Mouse (Mus musculus): Measurements from ENCODE around the gene Ttl. TPM values are rescaled to one million over a fixed set of nuclear protein-coding genes. Genes with fewer than 3 reads are reported as not detected.
A peak's percentile ranks its signal among the peaks of the same experiment; 100 is the strongest.

Gene Ttl
- polyA plus RNA-seq, 1 experiment from 2014 or later, result 11.5 TPM

DNA sequence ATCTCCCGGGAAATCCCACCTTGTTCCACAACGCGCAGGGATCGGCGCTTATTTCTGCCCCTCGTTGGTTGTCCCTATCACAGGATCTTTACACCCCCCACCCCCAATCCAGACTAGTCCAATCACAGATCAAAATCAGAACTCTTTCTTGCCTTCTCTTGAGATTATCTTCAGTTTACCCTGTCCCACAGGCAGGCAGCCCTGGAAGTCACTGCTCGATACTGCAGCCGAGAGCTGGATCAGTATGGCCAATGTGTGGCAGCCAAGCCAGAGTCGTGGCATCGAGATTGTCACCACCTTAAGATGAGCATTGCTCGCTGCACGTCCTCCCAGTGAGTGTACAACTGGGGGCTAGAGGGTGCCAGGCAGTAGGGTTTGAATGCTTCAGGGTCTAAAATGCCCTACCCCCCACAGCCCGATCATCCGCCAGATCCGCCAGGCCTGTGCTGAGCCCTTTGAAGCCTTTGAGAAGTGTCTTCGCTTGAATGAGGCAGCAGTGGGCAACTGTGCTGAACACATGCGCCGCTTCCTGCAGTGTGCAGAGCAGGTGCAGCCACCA lies 64.3 kb downstream of the Ttl start:
- H3K4me2 ChIP-seq, result peak overlapping the region; percentile 85
- 36% methylated on average over 18 of the region's 18 CpGs for WGBS
- H3K4me3 ChIP-seq (ENCODE audit: low read depth, low read length), result peak overlapping the region; percentile 50
- peak overlapping the region; percentile 17; the same call in 1 of the 2 replicates for H3K27ac ChIP-seq (ENCODE audit: low read depth, low read length)
- peaks cover 7% of the 10 kb centered on the region; the same call in 1 of the 2 replicates for H3K9me3 ChIP-seq (ENCODE audit: control insufficient read depth, low read length)
- DNase-seq (ENCODE audit: low spot score, missing footprints), result no peak
- H3K9ac ChIP-seq (ENCODE audit: low read length), result peak overlapping the region; percentile 60
- H3K4me1 ChIP-seq (ENCODE audit: control insufficient read depth, insufficient read depth, low read length), result peaks cover 6% of the 10 kb centered on the region
- H3K36me3 ChIP-seq (ENCODE audit: control insufficient read depth, insufficient read depth, low read length), result peaks cover 21% of the 10 kb centered on the region
- H3K27me3 ChIP-seq (ENCODE audit: control insufficient read depth, insufficient read depth, low read length), result no peaks in the 10 kb centered on the region
- peak; percentile 53 for ATAC-seq (ENCODE audit: low FRiP score)

DNA sequence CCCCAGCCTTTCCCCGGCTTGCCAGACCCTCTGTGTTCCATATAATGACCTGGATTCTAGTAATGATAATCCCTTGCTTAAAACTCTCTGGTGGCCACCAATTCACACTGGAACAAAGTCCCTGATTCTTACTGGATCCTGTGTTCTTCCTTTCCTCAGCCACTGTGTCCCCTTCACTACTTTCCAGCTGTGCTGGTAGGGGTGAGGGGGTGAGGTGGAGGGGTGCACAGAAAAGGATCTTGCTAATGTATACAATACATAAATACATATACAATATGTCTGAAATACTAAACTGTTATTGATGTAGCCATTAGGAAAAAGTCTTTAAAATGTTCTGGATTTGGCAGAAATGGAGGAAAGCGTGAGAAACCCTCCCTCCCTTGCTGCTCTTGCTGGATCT lies 65.0 kb downstream of the Ttl start:
- Histone ChIP-seq H3K9ac (ENCODE audit: low read length) (no peak overlapping the region; the same call in 1 of the 2 replicates), H3K27me3 (ENCODE audit: control insufficient read depth, insufficient read depth, low read length) (no peaks in the 10 kb centered on the region), H3K4me1 (ENCODE audit: control insufficient read depth, insufficient read depth, low read length) (peaks cover 6% of the 10 kb centered on the region), H3K9me3 (ENCODE audit: control insufficient read depth, low read length) (peaks cover 7% of the 10 kb centered on the region; the same call in 1 of the 2 replicates), H3K4me3 (ENCODE audit: low read depth, low read length) (no peak overlapping the region), H3K36me3 (ENCODE audit: control insufficient read depth, insufficient read depth, low read length) (peaks cover 15% of the 10 kb centered on the region), H3K4me2 (peak overlapping the region; percentile 85), H3K27ac (ENCODE audit: low read depth, low read length) (no peak overlapping the region)
- DNase-seq (ENCODE audit: low spot score, missing footprints) (no peak), ATAC-seq (ENCODE audit: low FRiP score) (no peak)
- 98% methylated on average over 2 of the region's 2 CpGs for WGBS

- H3K4me3 ChIP-seq (ENCODE audit: low read depth, low read length), result no peak overlapping the region
- H3K9me3 ChIP-seq (ENCODE audit: control insufficient read depth, low read length), result peaks cover 7% of the 10 kb centered on the region; the same call in 1 of the 2 replicates
- no peak overlapping the region for H3K9ac ChIP-seq (ENCODE audit: low read length)
- ATAC-seq (ENCODE audit: low FRiP score) (no peak), DNase-seq (ENCODE audit: low spot score, missing footprints) (no peak)
- no peak overlapping the region for H3K27ac ChIP-seq (ENCODE audit: low read depth, low read length)
- H3K4me2 ChIP-seq, result no peak overlapping the region
- peaks cover 14% of the 10 kb centered on the region for H3K36me3 ChIP-seq (ENCODE audit: control insufficient read depth, insufficient read depth, low read length)
- peaks cover 6% of the 10 kb centered on the region for H3K4me1 ChIP-seq (ENCODE audit: control insufficient read depth, insufficient read depth, low read length)
- 95% methylated on average over 7 of the region's 7 CpGs for WGBS
- H3K27me3 ChIP-seq (ENCODE audit: control insufficient read depth, insufficient read depth, low read length), result no peaks in the 10 kb centered on the region
Measured at GRCm38 (mm10) chr2:129132231-129132630, 66.5 kb downstream of the Ttl start.

DNA sequence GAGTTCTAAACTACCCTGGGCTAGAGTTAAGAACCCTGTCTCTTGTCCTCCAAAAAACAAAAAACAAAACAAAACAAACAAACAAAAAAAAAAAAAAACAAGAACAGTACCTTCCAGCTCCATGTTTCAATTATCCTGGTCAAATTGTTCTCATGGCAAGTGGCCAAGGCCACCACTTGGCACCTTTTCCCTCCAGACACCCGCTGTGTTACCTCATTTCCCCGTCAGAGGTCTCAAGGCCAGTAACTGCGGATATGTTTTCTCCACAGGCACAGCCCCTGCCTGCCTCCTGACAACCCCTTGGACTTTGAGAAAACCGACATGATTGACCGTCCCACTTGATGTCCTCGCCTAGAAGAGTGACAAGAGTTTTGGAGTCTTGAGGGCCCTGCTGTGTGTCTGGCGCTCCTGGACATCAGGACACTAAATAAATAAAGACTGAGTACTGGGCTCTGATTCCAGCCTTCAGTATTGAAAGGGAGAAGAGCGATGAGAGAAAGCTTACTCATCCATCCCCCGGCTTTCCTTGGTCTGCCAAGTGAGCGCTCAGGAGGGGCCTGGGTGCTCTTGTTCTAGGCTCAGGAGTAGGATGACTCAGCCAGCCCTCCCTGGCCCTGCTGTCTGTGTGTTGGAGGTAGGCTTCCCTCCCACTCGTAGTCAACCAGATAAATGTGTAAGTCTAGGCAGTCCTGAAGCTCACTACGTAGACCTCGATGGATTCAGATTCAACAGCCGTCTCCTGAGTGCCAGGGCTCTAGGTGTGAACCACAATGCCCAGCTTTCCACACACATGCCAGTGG lies 67.5 kb downstream of the Ttl start:
- Histone ChIP-seq H3K27me3 (ENCODE audit: control insufficient read depth, insufficient read depth, low read length) (no peaks in the 10 kb centered on the region), H3K36me3 (ENCODE audit: control insufficient read depth, insufficient read depth, low read length) (peaks cover 14% of the 10 kb centered on the region), H3K4me3 (ENCODE audit: low read depth, low read length) (no peak overlapping the region), H3K4me1 (ENCODE audit: control insufficient read depth, insufficient read depth, low read length) (peaks cover 6% of the 10 kb centered on the region), H3K9ac (ENCODE audit: low read length) (no peak overlapping the region), H3K27ac (ENCODE audit: low read depth, low read length) (no peak overlapping the region), H3K4me2 (no peak overlapping the region), H3K9me3 (ENCODE audit: control insufficient read depth, low read length) (peaks cover 7% of the 10 kb centered on the region; the same call in 1 of the 2 replicates)
- ATAC-seq (ENCODE audit: low FRiP score) (no peak), DNase-seq (ENCODE audit: low spot score, missing footprints) (peak; percentile 31)
- 98% methylated on average over 14 of the region's 14 CpGs for WGBS

DNA sequence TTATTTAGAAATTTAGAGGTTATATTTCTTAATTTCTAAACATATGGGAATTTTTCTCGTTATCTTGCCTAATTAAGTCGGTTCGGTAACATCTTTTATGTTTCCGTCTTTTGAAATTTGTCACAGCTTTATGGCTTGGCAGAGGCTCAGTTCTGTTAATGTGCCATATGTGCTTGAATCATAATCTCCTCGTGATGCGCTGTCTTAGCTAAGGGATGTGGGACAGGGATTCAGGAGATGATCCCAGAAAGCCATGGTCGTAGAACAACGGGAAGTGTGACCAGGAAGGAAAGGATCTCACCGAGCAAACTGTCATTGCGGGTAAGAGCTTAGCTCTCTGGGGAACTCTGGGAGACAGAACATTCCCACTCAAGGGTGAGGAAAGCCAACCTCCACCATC lies 74.2 kb downstream of the Ttl start:
- Histone ChIP-seq H3K4me1 (ENCODE audit: control insufficient read depth, insufficient read depth, low read length) (no peaks in the 10 kb centered on the region), H3K9me3 (ENCODE audit: control insufficient read depth, low read length) (no peaks in the 10 kb centered on the region), H3K36me3 (ENCODE audit: control insufficient read depth, insufficient read depth, low read length) (no peaks in the 10 kb centered on the region), H3K9ac (ENCODE audit: low read length) (no peak overlapping the region), H3K27me3 (ENCODE audit: control insufficient read depth, insufficient read depth, low read length) (no peaks in the 10 kb centered on the region), H3K4me3 (ENCODE audit: low read depth, low read length) (no peak overlapping the region), H3K4me2 (no peak overlapping the region), H3K27ac (ENCODE audit: low read depth, low read length) (no peak overlapping the region)
- no peak for ATAC-seq (ENCODE audit: low FRiP score)
- 91% methylated on average over 10 of the region's 10 CpGs for WGBS
- DNase-seq (ENCODE audit: low spot score, missing footprints), result peak; percentile 21

Other genes starting within 250 kb of the Ttl start
- 21.7 and 24.1 TPM in 2 replicates for gene Tmem87b, start 247.8 kb upstream of the Ttl start, polyA plus RNA-seq (2014; fragmentation: Nextera tagmentation; extraction: Ambion mirVana)
- 2.2 and 2.4 TPM in 2 replicates for gene Fbln7, start 203.0 kb upstream of the Ttl start, polyA plus RNA-seq (2014; fragmentation: Nextera tagmentation; extraction: Ambion mirVana)
- gene Zc3h8, start 121.9 kb upstream of the Ttl start, polyA plus RNA-seq (2014; fragmentation: Nextera tagmentation; extraction: Ambion mirVana), result 8.3 and 8.5 TPM in 2 replicates
- 2.3 and 2.7 TPM in 2 replicates for gene Zc3h6, start 98.5 kb upstream of the Ttl start, polyA plus RNA-seq (2014; fragmentation: Nextera tagmentation; extraction: Ambion mirVana)
- gene Gm10762, start 98.2 kb upstream of the Ttl start, polyA plus RNA-seq (2014; fragmentation: Nextera tagmentation; extraction: Ambion mirVana), result 20.3 and 22.1 TPM in 2 replicates
- 0.08 and 0.29 TPM in 2 replicates for gene Vinac1, start 17.8 kb upstream of the Ttl start, polyA plus RNA-seq (2014; fragmentation: Nextera tagmentation; extraction: Ambion mirVana)
- gene Polr1b, start 35.1 kb downstream of the Ttl start, polyA plus RNA-seq (2014; fragmentation: Nextera tagmentation; extraction: Ambion mirVana), result 16.0 and 18.4 TPM in 2 replicates
- 26.2 and 27.2 TPM in 2 replicates for gene Chchd5, start 63.8 kb downstream of the Ttl start, polyA plus RNA-seq (2014; fragmentation: Nextera tagmentation; extraction: Ambion mirVana)
- gene Slc20a1, start 132.8 kb downstream of the Ttl start, polyA plus RNA-seq (2014; fragmentation: Nextera tagmentation; extraction: Ambion mirVana), result 53.3 and 62.5 TPM in 2 replicates
- 92.0 and 96.9 TPM in 2 replicates for gene Ckap2l, start 231.3 kb downstream of the Ttl start, polyA plus RNA-seq (2014; fragmentation: Nextera tagmentation; extraction: Ambion mirVana)
- gene Il1a, start 244.0 kb downstream of the Ttl start, polyA plus RNA-seq (2014; fragmentation: Nextera tagmentation; extraction: Ambion mirVana), result 0.30 TPM in 1 of 2 replicates, not detected in the other